Mouse (Mus musculus) limb, embryonic 11.5 days (tissue): ENCODE measurements around the gene Lztr1. TPM values are rescaled to one million over a fixed set of nuclear protein-coding genes. Genes with fewer than 3 reads are reported as not detected.
A peak's percentile ranks its signal among the peaks of the same experiment; 100 is the strongest.

Experiments used
- ATAC-seq: fragments of 200-750 bp; cut with Nextera tagmentation; 2 replicates; pipeline ENCODE4 v1.8.0; 2017; ENCODE audit warnings: low read depth; ENCODE audit not compliant: insufficient number of reproducible peaks, low FRiP score, low TSS enrichment
- DNase-seq: peaks from one replicate; pipeline ENCODE4 v3.0.0-alpha.2; 2015; ENCODE audit warnings: low spot score
- H3K27ac ChIP-seq: fragments of 300-500 bp; sonication (generic); replicated peaks from 2 replicates; pipeline ENCODE4 v1.5.1; 2014; ENCODE audit warnings: low read depth, mild to moderate bottlenecking, low read length
- H3K27me3 ChIP-seq: fragments of 300-500 bp; sonication (generic); 2 replicates; pipeline ENCODE4 v1.6.1; 2014; ENCODE audit warnings: mild to moderate bottlenecking, low read length, mixed read lengths; ENCODE audit not compliant: control insufficient read depth, insufficient read depth
- H3K36me3 ChIP-seq: fragments of 300-500 bp; sonication (generic); 2 replicates; pipeline ENCODE4 v1.6.1; 2014; ENCODE audit warnings: mild to moderate bottlenecking, low read length, moderate library complexity, mixed read lengths; ENCODE audit not compliant: control insufficient read depth, insufficient read depth
- H3K4me1 ChIP-seq: fragments of 300-500 bp; sonication (generic); 2 replicates; pipeline ENCODE4 v1.6.1; 2014; ENCODE audit warnings: low read length, mixed read lengths; ENCODE audit not compliant: control insufficient read depth, insufficient read depth
- H3K4me2 ChIP-seq: fragments of 300-500 bp; sonication (generic); 2 replicates; pipeline ENCODE4 v1.6.1; 2014; ENCODE audit warnings: low read depth, mild to moderate bottlenecking, moderate library complexity; ENCODE audit not compliant: severe bottlenecking
- H3K4me3 ChIP-seq: fragments of 300-500 bp; sonication (generic); 2 replicates; pipeline ENCODE4 v1.5.1; 2014; ENCODE audit warnings: low read depth, low read length
- H3K9ac ChIP-seq: fragments of 300-500 bp; sonication (generic); 2 replicates; pipeline ENCODE4 v1.6.1; 2014; ENCODE audit warnings: mild to moderate bottlenecking, low read length
- H3K9me3 ChIP-seq: fragments of 300-500 bp; sonication (generic); 2 replicates; pipeline ENCODE4 v1.6.1; 2016; ENCODE audit warnings: low read length; ENCODE audit not compliant: control insufficient read depth
- WGBS: fragments of 180-500 bp; shearing (Covaris S2); extraction: QIAGEN DNeasy Blood & Tissue Kit; methylation state at CpG from one replicate; pipeline ENCODE4 v1.1.7; 2014; 5-methylcytosine and 5-hydroxymethylcytosine counted together
- polyA plus RNA-seq: library from polyadenylated mRNA; unstranded; fragments of >200 nt; fragmentation: Nextera tagmentation; extraction: Ambion mirVana; gene quantifications from 2 replicates; pipeline ENCODE4 v1.2.1, GENCODE M21; 2014

Lztr1 gene
- polyA plus RNA-seq, 1 experiment from 2014 or later: 76.1 TPM

DNA sequence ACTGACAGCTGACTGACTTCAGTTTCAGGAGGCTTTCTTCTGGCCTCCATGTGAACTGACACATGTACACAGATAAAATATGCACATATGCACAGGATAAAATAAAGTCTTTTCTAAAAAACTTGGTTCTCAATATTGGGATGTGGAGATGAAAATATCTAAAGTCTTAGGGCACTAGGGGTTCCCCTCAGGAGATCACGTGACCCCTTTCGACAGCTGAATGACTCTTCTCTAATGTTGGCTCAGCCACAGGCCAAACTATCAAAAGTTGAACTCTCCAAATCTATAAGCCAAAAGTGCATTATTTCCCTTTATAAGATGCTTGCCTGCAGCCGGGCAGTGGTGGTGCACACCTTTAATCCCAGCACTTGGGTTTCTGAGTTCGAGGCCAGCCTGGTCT, 47.7 kb downstream of the Lztr1 start:
- Histone ChIP-seq H3K27ac (no peak overlapping the region), H3K4me2 (no peak overlapping the region), H3K9ac (no peak overlapping the region), H3K27me3 (peaks cover 7% of the 10 kb centered on the region; the same call in 1 of the 2 replicates), H3K36me3 (no peaks in the 10 kb centered on the region), H3K4me3 (no peak overlapping the region), H3K9me3 (no peaks in the 10 kb centered on the region), H3K4me1 (peaks cover 18% of the 10 kb centered on the region)
- ATAC-seq: no peak
- 84% methylated on average over 4 of the region's 4 CpGs for WGBS
- no peak for DNase-seq

DNA sequence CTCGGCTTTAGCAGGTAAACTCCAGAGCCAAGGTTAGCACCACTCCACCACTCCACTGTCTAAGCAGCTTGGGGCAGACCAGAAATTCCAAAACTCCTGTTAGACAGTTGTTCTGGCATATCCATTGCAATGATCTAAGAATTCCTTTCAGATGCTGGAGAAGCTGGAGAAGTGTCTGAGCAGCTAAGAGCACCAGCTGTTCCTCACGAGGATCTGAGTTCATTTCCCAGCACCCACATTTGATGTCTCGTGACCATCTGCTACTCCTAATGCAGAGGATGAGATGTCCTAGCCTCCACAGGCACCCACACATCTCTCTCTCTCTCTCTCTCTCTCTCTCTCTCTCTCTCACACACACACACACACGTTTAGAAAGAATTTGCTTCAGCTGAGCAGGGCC, 48.4 kb downstream of the Lztr1 start:
- Histone ChIP-seq H3K4me1 (peaks cover 19% of the 10 kb centered on the region), H3K9me3 (no peaks in the 10 kb centered on the region), H3K4me2 (no peak overlapping the region), H3K36me3 (no peaks in the 10 kb centered on the region), H3K4me3 (no peak overlapping the region), H3K9ac (no peak overlapping the region), H3K27me3 (peaks cover 7% of the 10 kb centered on the region; the same call in 1 of the 2 replicates), H3K27ac (no peak overlapping the region)
- DNase-seq (no peak), ATAC-seq (no peak)
- WGBS: 37% methylated on average over 4 of the region's 4 CpGs

DNA sequence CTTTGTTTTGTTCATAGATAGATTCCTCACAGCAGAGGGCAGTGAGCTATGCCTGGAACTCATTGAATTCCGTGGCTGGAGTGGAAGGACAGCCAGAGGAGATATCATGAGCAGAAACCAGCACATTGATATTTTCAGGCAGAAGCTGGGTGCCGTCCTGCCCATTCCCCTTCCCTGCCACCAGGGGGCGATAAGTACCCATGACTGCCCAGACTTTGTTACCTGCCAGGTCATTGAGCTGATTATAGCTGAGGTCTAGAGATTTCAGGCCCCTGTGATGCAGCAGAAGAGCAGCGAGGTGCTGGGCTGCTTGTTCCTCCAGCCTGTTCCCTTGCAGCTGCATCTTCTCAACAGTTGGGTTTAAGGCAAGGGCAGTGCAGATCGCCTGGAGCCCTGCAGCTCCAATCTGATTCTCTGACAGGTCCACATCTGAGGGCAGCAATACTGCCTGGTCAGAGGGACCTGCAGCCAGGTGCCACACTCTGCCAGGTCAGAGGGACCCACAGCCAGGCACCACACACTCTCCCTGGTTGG, 49.5 kb downstream of the Lztr1 start:
- no peak overlapping the region for H3K9ac ChIP-seq
- DNase-seq (peak; percentile 83), ATAC-seq (no peak)
- no peak overlapping the region for H3K4me3 ChIP-seq
- H3K9me3 ChIP-seq: no peaks in the 10 kb centered on the region
- no peaks in the 10 kb centered on the region for H3K36me3 ChIP-seq
- 1% methylated on average over 5 of the region's 5 CpGs for WGBS
- peaks cover 11% of the 10 kb centered on the region; the same call in 1 of the 2 replicates for H3K27me3 ChIP-seq
- H3K27ac ChIP-seq: no peak overlapping the region
- H3K4me1 ChIP-seq: peaks cover 21% of the 10 kb centered on the region
- H3K4me2 ChIP-seq: 0 out of 2 replicates have a peak overlapping the region, but pooled peaks have one; percentile 14

DNA sequence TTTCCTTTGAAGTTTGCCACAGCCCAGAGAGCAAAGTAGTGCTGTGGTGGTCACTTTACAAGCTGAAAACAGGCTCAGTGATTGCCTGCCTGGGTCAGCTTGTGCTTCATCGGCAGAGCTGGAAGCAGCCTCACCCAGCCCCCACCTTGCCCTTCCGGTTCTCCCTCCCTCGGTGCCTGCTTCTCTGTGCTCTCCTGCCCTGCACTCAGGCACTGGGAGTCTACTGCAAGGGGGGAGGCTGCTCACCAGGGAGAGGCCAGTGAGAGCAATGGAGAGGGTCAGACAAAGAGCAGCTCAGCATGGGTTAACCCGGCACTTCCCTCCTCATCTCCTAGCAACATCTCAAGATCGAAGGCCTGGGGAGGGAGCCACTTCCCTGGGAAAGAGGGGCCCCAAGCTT, 50.3 kb downstream of the Lztr1 start:
- Histone ChIP-seq H3K36me3 (no peaks in the 10 kb centered on the region), H3K9me3 (no peaks in the 10 kb centered on the region), H3K4me3 (no peak overlapping the region), H3K27ac (no peak overlapping the region), H3K4me2 (peak overlapping the region; percentile 27; the same call in 1 of the 2 replicates), H3K9ac (no peak overlapping the region), H3K4me1 (peaks cover 20% of the 10 kb centered on the region), H3K27me3 (peaks cover 11% of the 10 kb centered on the region; the same call in 1 of the 2 replicates)
- peak; percentile 38 for DNase-seq
- no peak for ATAC-seq
- 0% methylated on average over 5 of the region's 5 CpGs for WGBS

DNA sequence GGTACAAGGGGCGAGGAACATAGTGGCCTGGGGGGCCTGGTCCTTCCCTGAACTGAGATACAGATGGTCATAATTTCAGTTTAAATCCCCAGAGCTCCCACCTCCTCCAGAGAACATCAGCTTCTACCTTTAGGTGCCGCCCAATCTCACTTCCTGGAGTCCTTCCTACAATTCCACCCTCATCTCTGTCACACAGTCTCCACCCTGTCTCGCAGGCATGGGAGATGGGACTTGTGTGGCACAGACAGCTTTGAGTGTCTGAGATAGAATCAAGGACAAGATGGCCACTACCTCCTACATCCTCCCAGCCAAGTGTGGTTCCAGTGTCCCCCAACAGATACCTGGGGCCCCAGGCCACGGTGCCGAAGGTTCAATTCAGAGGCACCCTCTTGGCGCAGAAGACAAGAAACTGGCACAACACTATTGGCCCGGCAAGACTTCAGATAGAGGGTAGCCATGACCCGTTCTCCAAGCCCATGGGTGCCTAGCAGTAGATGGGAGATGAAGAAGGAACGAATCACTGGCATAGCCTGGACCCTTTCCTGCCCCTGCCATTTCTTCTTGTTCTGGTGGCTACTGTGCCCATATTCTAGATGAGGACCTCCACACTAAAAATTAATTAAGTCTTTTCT, 51.0 kb downstream of the Lztr1 start:
- Histone ChIP-seq H3K27me3 (peaks cover 11% of the 10 kb centered on the region; the same call in 1 of the 2 replicates), H3K4me1 (peaks cover 14% of the 10 kb centered on the region), H3K27ac (no peak overlapping the region), H3K9ac (no peak overlapping the region), H3K9me3 (no peaks in the 10 kb centered on the region), H3K4me3 (no peak overlapping the region), H3K36me3 (no peaks in the 10 kb centered on the region), H3K4me2 (no peak overlapping the region)
- no peak for ATAC-seq
- DNase-seq: no peak
- WGBS: 67% methylated on average over 9 of the region's 9 CpGs

DNA sequence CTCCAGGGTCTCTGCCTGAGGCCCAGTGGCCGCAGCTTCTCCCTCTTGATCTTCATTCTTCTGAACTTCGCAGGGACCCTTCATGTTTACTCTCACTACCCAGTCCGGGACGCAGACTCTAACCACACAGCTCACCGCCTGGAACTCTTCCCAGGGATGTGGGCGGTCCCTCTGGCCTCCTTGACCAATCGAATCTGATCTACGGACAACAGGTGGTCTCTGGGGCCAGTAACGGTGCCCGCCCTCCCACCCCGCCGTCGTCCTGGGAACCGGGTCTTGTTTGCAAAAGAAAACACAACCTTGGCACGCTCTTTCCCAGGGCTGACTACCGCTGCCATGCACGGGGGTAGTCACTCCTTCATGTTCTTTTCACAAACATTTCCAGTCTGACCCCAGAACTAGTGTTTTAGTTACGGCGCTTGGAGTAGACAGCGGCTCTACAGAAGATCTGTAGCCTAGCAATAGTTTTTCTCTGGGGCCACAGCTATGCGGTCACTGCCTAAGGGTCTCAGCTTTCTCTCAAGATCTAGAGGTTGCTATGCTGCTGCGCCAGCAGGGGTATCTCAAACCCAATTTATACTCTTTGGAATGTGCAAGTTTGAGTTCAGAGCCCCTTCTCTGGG, 52.8 kb downstream of the Lztr1 start, which contains the start of gene Lrrc74b:
Gene Lrrc74b (minus strand): TSS at position 120 of the 623 bp plus-strand sequence.
- WGBS: 1% methylated on average over 22 of the region's 22 CpGs
- DNase-seq: peak; percentile 82
- peaks cover 14% of the 10 kb centered on the region for H3K4me1 ChIP-seq
- H3K27ac ChIP-seq: no peak within 1 kb of the TSS
- H3K9me3 ChIP-seq: no peaks in the 10 kb centered on the region
- H3K36me3 ChIP-seq: no peaks in the 10 kb centered on the region
- H3K4me3 ChIP-seq: peak within 1 kb of the TSS; percentile 12
- peak; percentile 41; the same call in 1 of the 2 replicates for ATAC-seq
- peaks cover 11% of the 10 kb centered on the region; the same call in 1 of the 2 replicates for H3K27me3 ChIP-seq
- H3K9ac ChIP-seq: peak within 1 kb of the TSS; percentile 27; the same call in 1 of the 2 replicates
- peak within 1 kb of the TSS; percentile 21 for H3K4me2 ChIP-seq

DNA sequence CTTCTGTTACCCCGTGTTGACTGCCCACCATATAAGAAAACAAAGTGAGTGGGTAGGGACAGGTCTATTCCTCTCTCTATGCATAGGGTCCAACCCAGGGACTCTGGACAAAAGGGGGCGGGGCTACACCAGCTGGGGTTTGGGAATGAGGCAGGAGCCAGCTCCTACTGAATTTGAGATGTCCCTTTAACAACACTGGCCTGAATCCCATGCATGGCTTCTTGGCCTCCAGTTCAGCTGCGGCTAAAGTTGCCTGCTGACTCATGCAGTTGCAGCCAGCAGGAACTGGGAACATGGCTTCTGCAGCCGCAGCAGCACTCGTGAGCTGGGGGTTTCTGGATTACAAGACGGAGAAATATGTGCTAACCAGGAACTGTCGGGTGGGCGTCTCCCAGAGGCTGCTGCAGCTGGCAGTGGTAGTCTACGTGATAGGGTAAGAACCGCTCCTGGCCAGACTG, 53.3 kb downstream of the Lztr1 start, which contains the start of gene P2rx6:
Gene P2rx6 (plus strand): TSS at position 135 of the 458 bp plus-strand sequence.
- Histone ChIP-seq H3K27ac (no peak within 1 kb of the TSS), H3K27me3 (peaks cover 11% of the 10 kb centered on the region; the same call in 1 of the 2 replicates), H3K4me2 (peak within 1 kb of the TSS; percentile 21), H3K9ac (peak within 1 kb of the TSS; percentile 27; the same call in 1 of the 2 replicates), H3K4me1 (peaks cover 14% of the 10 kb centered on the region), H3K4me3 (peak within 1 kb of the TSS; percentile 12), H3K9me3 (no peaks in the 10 kb centered on the region), H3K36me3 (no peaks in the 10 kb centered on the region)
- WGBS: 3% methylated on average over 10 of the region's 10 CpGs
- DNase-seq (peak; percentile 71), ATAC-seq (peak; percentile 65)

DNA sequence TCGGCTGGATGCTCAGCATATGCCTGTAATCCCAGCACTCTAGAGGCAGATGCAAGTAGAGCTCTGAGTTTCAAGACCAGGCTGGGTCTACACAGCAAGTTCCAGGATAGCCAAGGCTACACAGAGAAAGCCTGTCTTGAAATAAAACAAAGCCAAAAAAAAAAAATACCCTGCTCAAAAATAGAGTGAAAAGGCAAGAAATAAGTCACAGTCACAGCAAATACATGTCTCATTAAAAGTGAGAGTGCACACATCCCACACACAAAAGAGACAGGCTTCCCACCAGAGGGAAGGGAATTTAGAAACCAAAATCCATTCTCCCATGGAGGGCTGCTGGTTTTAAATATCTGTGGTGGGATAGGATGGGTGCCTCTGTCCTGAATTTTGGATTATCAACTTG, 55.1 kb downstream of the Lztr1 start:
- DNase-seq (no peak), ATAC-seq (no peak)
- Histone ChIP-seq H3K4me2 (no peak overlapping the region), H3K9ac (no peak overlapping the region), H3K27ac (no peak overlapping the region), H3K9me3 (no peaks in the 10 kb centered on the region), H3K4me1 (peaks cover 9% of the 10 kb centered on the region), H3K4me3 (no peak overlapping the region), H3K27me3 (peaks cover 11% of the 10 kb centered on the region; the same call in 1 of the 2 replicates), H3K36me3 (no peaks in the 10 kb centered on the region)
- 32% methylated on average over 1 of the region's 1 CpGs for WGBS
